Mouse (Mus musculus): ENCODE data around the gene Ppp1r14b. TPM values are rescaled to one million over a fixed set of nuclear protein-coding genes. Genes with fewer than 3 reads are reported as not detected.
A peak's percentile ranks its signal among the peaks of the same experiment; 100 is the strongest.

The Ppp1r14b gene
- total and polyA plus RNA-seq, 2 experiments from 2014 or later = 100 to 128 TPM

GRCm38 (mm10) chr19:6983621-6984020 lies 8.9 kb downstream of the Ppp1r14b start:
- Histone ChIP-seq H3K27ac (ENCODE audit: low read depth) (no peak overlapping the region), H3K36me3 (replicated peaks; ENCODE audit: control insufficient read depth, insufficient read depth, low read length) (peaks cover 30% of the 10 kb centered on the region), H3K4me3 (ENCODE audit: low read depth, low read length) (no peak overlapping the region), H3K27me3 (ENCODE audit: control insufficient read depth, insufficient read depth, low read length) (no peaks in the 10 kb centered on the region), H3K4me2 (ENCODE audit: low read depth, low read length) (no peak overlapping the region), H3K9me3 (replicated peaks; ENCODE audit: control insufficient read depth, low read length) (no peaks in the 10 kb centered on the region), H3K9ac (replicated peaks; ENCODE audit: low read depth, low read length) (no peak overlapping the region), H3K4me1 (ENCODE audit: control insufficient read depth, insufficient read depth) (peaks cover 28% of the 10 kb centered on the region)
- TF ChIP-seq CTCF (IDR thresholded peaks at IDR 0.05; ENCODE audit: low read depth) (no peak), EP300 (IDR thresholded peaks at IDR 0.05; ENCODE audit: low read depth) (no peak)
- no peak for ATAC-seq (ENCODE audit: insufficient read depth, low read depth)
- no peak for DNase-seq (ENCODE audit: low spot score)
- 92% methylated on average over 5 of the region's 5 CpGs for WGBS

- H3K36me3 ChIP-seq (replicated peaks; ENCODE audit: control insufficient read depth, insufficient read depth, low read length) = peaks cover 28% of the 10 kb centered on the region
- H3K9ac ChIP-seq (replicated peaks; ENCODE audit: low read depth, low read length) = no peak overlapping the region
- ATAC-seq (ENCODE audit: insufficient read depth, low read depth) = no peak
- H3K4me3 ChIP-seq (ENCODE audit: low read depth, low read length) = no peak overlapping the region
- H3K4me1 ChIP-seq (ENCODE audit: control insufficient read depth, insufficient read depth) = peaks cover 20% of the 10 kb centered on the region
- no peak for DNase-seq (ENCODE audit: low spot score)
- WGBS = 80% methylated on average over 19 of the region's 19 CpGs
- H3K27ac ChIP-seq (ENCODE audit: low read depth) = no peak overlapping the region
- no peaks in the 10 kb centered on the region for H3K9me3 ChIP-seq (replicated peaks; ENCODE audit: control insufficient read depth, low read length)
- TF ChIP-seq CTCF (IDR thresholded peaks at IDR 0.05; ENCODE audit: low read depth) (no peak), EP300 (IDR thresholded peaks at IDR 0.05; ENCODE audit: low read depth) (no peak)
- no peak overlapping the region for H3K4me2 ChIP-seq (ENCODE audit: low read depth, low read length)
- no peaks in the 10 kb centered on the region for H3K27me3 ChIP-seq (ENCODE audit: control insufficient read depth, insufficient read depth, low read length)
Measured at GRCm38 (mm10) chr19:6985300-6985699, 10.5 kb downstream of the Ppp1r14b start.

- no peak for DNase-seq (ENCODE audit: low spot score)
- 53% methylated on average over 10 of the region's 10 CpGs for WGBS
- H3K4me2 ChIP-seq (ENCODE audit: low read depth, low read length) = peak overlapping the region; percentile 89
- H3K27ac ChIP-seq (ENCODE audit: low read depth) = peak overlapping the region; percentile 99
- H3K27me3 ChIP-seq (ENCODE audit: control insufficient read depth, insufficient read depth, low read length) = no peaks in the 10 kb centered on the region
- peak overlapping the region; percentile 93 for H3K4me3 ChIP-seq (ENCODE audit: low read depth, low read length)
- no peak for TF ChIP-seq CTCF (IDR thresholded peaks at IDR 0.05; ENCODE audit: low read depth)
- TF ChIP-seq EP300 (IDR thresholded peaks at IDR 0.05; ENCODE audit: low read depth) = no peak
- H3K9ac ChIP-seq (replicated peaks; ENCODE audit: low read depth, low read length) = peak overlapping the region; percentile 93; the same call in 1 of the 2 replicates
- H3K9me3 ChIP-seq (replicated peaks; ENCODE audit: control insufficient read depth, low read length) = no peaks in the 10 kb centered on the region
- ATAC-seq (ENCODE audit: insufficient read depth, low read depth) = no peak
- peaks cover 28% of the 10 kb centered on the region for H3K36me3 ChIP-seq (replicated peaks; ENCODE audit: control insufficient read depth, insufficient read depth, low read length)
- H3K4me1 ChIP-seq (ENCODE audit: control insufficient read depth, insufficient read depth) = peaks cover 16% of the 10 kb centered on the region
Measured at GRCm38 (mm10) chr19:6985951-6986708, 11.4 kb downstream of the Ppp1r14b start.

- WGBS = under 1% methylated on average over 55 of the region's 85 CpGs
- Histone ChIP-seq H3K9me3 (replicated peaks; ENCODE audit: control insufficient read depth, low read length) (no peaks in the 10 kb centered on the region), H3K27me3 (ENCODE audit: control insufficient read depth, insufficient read depth, low read length) (no peaks in the 10 kb centered on the region), H3K4me1 (ENCODE audit: control insufficient read depth, insufficient read depth) (peaks cover 15% of the 10 kb centered on the region; the same call in 1 of the 2 replicates), H3K27ac (ENCODE audit: low read depth) (peak within 1 kb of the TSS; percentile 99), H3K9ac (replicated peaks; ENCODE audit: low read depth, low read length) (peak within 1 kb of the TSS; percentile 93), H3K4me2 (ENCODE audit: low read depth, low read length) (peak within 1 kb of the TSS; percentile 89), H3K4me3 (ENCODE audit: low read depth, low read length) (peak within 1 kb of the TSS; percentile 93), H3K36me3 (replicated peaks; ENCODE audit: control insufficient read depth, insufficient read depth, low read length) (peaks cover 26% of the 10 kb centered on the region)
- DNase-seq (ENCODE audit: low spot score) (peak; percentile 69), ATAC-seq (ENCODE audit: insufficient read depth, low read depth) (peak; percentile 63)
- TF ChIP-seq EP300 (IDR thresholded peaks at IDR 0.05; ENCODE audit: low read depth) (0 out of 2 replicates have a peak, but pooled peaks have one; percentile 11), CTCF (IDR thresholded peaks at IDR 0.05; ENCODE audit: low read depth) (no peak)
Measured at GRCm38 (mm10) chr19:6987061-6987903, 12.5 kb downstream of the Ppp1r14b start, which contains the start of gene Vegfb. Vegfb (minus strand) TSS chr19:6987651.

DNA sequence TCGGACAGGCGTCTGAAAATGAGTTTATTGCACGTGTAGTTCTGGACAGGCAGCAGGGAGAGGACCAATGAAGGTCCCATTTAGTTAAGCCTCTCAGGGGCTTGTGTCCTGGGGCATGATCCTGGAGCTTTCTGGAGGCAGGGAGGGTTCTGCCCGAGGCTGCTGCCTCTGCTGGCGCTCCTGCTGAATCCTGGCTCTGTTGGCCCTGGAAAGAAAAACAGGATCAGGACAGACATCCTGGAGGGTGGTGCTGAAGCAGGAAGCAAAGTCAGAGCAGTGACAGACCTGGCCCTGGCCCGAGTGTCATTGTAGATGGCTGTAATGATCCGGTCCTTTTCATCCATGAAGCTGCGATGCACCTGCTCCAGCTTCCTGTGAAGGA lies 13.1 kb downstream of the Ppp1r14b start:
- H3K4me1 ChIP-seq (ENCODE audit: control insufficient read depth, insufficient read depth) = peaks cover 15% of the 10 kb centered on the region
- peak overlapping the region; percentile 93 for H3K4me3 ChIP-seq (ENCODE audit: low read depth, low read length)
- 6% methylated on average over 8 of the region's 8 CpGs for WGBS
- DNase-seq (ENCODE audit: low spot score) (no peak), ATAC-seq (ENCODE audit: insufficient read depth, low read depth) (peak; percentile 2; the same call in 1 of the 2 replicates)
- TF ChIP-seq EP300 (IDR thresholded peaks at IDR 0.05; ENCODE audit: low read depth) (no peak), CTCF (IDR thresholded peaks at IDR 0.05; ENCODE audit: low read depth) (no peak)
- H3K9me3 ChIP-seq (replicated peaks; ENCODE audit: control insufficient read depth, low read length) = no peaks in the 10 kb centered on the region
- H3K27me3 ChIP-seq (ENCODE audit: control insufficient read depth, insufficient read depth, low read length) = no peaks in the 10 kb centered on the region
- peak overlapping the region; percentile 99 for H3K27ac ChIP-seq (ENCODE audit: low read depth)
- peaks cover 20% of the 10 kb centered on the region for H3K36me3 ChIP-seq (replicated peaks; ENCODE audit: control insufficient read depth, insufficient read depth, low read length)
- peak overlapping the region; percentile 93 for H3K9ac ChIP-seq (replicated peaks; ENCODE audit: low read depth, low read length)
- H3K4me2 ChIP-seq (ENCODE audit: low read depth, low read length) = peak overlapping the region; percentile 89

Measured in heart, postnatal 0 days (tissue).